Mouse (Mus musculus): ENCODE data around the gene Knop1. TPM values are rescaled to one million over a fixed set of nuclear protein-coding genes. Genes with fewer than 3 reads are reported as not detected.
A peak's percentile ranks its signal among the peaks of the same experiment; 100 is the strongest.

The Knop1 gene
- total RNA-seq, 2 experiments from 2014 or later = 24.5 to 27.3 TPM

DNA sequence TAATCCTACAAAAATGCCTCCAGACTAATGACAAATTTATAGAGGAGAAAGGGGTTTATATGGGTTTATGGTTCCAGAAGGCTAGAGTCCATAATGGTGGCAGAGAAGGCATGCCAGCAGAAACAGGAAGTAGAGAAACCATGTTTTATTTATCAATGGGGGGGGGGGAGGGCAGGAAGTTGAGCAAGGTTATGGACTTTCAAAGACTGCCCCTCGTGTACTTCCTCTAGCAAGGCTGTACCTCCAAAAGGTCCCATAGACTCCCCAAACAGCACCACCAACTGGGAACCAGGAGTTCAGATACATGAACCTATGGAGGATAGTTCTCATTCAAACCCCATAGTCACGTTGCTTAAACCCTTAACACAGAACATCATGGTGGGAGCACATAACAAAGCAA, 9.3 kb upstream of the Knop1 start:
- H3K27ac ChIP-seq = no peak overlapping the region
- intact Hi-C loops (cut with DNase I) = no loop called here
- no peak overlapping the region for H3K4me3 ChIP-seq
- no peak for DNase-seq
- no peak for TF ChIP-seq CTCF (IDR thresholded peaks at IDR 0.05)

DNA sequence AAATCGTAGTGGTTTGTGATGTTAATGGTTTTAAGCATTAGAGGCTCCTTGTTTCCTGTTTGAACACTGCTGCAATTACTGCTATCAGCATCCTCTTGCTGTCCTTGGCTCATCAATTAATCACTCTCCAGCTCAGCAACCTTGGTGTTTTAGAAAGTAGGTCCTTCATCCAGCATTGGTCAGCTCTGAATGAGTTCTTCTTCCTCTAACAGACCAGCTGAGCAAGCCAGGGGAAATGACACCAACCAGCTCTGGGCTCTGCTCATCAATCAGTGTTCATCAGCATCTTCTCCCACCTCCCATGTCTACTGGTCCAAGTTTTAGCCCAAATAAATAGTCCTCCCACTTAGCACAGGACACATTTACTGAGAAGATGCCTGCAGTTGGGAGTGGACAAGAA, 2.6 kb upstream of the Knop1 start:
- H3K4me3 ChIP-seq = no peak overlapping the region
- no peak for DNase-seq
- intact Hi-C loops (cut with DNase I) = loop anchor here (5.0 to 10.0 kb wide), 2 partner anchors 49 to 94 kb away; no protein-coding TSS in a partner anchor
- no peak overlapping the region for H3K27ac ChIP-seq
- TF ChIP-seq CTCF (IDR thresholded peaks at IDR 0.05) = no peak

DNA sequence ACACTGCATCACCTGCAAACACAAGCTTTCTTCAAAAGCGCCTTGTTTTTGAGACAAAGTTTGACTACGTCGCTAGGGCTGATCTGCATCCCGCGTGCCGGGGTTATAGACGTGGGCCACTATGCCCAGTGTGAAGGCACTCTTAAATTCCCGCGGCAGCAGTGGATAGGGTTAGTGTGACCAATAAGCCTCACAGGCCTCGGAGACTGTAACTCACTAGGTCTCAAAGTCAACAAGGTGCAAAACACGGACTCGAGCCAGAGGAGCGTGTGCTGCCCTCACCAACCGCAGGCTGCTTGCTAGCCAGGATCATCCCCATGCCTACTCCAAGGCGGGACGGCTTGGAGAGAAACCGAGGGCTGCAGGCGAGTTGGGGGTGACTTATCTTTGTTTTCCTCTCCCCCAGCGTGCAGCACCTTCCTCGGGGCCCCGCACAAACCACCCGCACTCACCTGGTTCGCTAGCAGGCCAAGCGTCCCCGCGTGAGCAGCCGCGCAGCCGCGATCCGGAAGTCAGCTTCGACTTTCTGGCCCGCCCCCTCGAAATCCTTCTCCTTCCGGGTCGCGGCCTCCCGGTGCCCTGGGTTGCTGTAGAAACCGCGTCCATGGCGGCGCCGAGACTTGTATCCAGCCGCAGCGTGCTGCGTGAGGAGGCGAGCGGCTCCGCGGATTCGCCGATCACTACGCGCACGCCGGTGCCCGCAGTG, 730 bp downstream of the Knop1 start, which contains the start of gene Iqck:
Gene Iqck (plus strand): TSS at position 582 of the 706 bp plus-strand sequence.
- TF ChIP-seq CTCF (IDR thresholded peaks at IDR 0.05) = no peak
- peak; percentile 96 for DNase-seq
- Histone ChIP-seq H3K4me3 (peak within 1 kb of the TSS; percentile 98), H3K27ac (peak within 1 kb of the TSS; percentile 91)
- intact Hi-C loops (cut with DNase I) = loop anchor here (1.0 to 10.0 kb wide), 3 partner anchors 52 to 141 kb away; no protein-coding TSS in a partner anchor

DNA sequence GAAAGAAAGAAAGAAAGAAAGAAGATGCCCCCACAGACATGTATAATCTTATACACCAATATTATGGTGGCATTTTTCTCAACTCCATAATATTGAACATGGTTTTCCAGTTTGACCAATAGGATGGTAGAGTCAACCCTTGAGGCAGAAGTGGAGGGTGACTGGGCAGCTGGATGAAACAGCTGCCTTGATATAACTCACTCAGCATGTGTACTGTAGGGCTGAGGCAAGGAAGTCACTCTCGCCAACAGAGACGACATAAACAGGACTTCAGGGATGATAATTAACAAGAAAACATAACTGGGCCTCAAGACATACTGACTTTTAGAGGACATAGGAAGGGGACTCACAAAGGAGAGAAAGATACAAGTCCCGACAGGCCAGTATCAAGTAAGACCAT, 1.4 kb downstream of the Knop1 start:
- Histone ChIP-seq H3K4me3 (peak overlapping the region; percentile 98), H3K27ac (peak overlapping the region; percentile 91)
- no peak for TF ChIP-seq CTCF (IDR thresholded peaks at IDR 0.05)
- no peak for DNase-seq
- intact Hi-C loops (cut with DNase I) = loop anchor here (1.0 to 10.0 kb wide), 3 partner anchors 53 to 142 kb away; no protein-coding TSS in a partner anchor

DNA sequence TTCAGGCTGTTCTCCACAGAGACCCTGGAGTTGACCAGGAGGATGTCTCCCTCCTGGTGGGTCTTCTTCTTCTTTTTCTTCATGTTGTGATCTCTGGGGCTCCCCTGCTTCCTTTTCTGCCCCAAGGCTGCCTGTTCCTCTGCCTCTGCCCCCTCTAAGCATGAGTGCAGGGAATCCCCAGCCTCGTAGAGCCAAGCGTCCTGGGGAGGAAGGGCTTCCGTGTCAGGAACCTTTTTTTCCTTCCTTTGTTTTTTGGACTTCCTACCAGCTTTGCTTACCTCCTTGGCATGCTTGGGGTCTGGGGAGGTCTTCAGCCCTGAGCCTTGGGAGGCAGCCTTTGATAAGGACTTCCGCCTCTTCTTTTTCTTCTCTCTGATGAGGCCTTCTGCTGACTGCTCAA, 3.4 kb downstream of the Knop1 start:
- H3K4me3 ChIP-seq = no peak overlapping the region
- peak overlapping the region; percentile 20; the same call in 1 of the 2 replicates for H3K27ac ChIP-seq
- no peak for TF ChIP-seq CTCF (IDR thresholded peaks at IDR 0.05)
- intact Hi-C loops (cut with DNase I) = loop anchor here (10.0 kb wide), 1 partner anchor 88 kb away; no protein-coding TSS in a partner anchor
- no peak for DNase-seq

DNA sequence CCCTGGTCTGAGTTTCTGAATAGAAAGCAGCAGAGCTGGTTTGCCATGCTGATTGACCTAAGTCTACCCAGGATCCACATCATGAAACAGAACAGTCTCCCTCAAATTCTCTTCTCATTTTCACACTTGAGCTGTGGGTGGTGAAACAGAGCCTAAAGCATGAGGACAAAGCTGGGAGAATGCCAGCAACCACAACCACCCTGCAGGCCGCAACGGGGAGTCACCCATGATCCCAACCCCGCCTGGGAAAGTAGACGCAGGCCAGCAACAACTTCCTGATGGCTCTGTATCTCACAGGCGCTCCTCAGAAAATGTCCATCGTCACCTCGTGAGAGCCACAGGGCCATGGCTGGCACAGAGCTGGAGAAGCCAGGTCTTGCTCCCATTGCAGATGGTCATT, 4.5 kb downstream of the Knop1 start:
- H3K27ac ChIP-seq = no peak overlapping the region

DNA sequence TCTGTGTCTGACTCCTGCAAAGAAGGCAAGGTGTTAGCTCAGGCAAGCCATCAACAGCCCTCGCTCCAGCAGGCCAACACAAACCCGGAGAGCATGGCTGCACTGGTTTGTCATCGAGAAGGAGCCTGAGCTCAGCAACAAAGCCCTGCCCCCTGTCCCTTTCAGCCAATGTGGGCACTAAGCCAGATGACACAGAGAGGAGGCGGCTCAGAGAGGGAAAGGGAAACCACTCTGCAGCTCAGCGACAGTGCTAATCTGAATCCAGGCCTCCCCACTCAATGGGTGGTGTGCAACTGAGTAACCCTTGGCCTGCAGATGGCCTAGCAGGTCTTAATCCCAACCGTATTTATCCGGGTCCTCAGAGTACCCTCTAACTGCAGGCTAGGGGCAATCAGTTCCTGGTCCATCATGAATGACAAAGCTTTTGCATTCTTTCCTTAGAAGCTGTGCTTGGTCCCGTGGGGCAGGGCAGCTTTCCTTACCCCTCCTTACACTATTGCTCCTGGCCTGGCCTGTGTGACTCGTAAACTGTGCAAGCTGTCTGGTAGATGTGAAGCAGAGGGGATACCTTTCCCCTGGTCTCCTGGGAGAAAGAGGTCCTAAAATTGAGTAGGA, 5.3 kb downstream of the Knop1 start:
- no peak for TF ChIP-seq CTCF (IDR thresholded peaks at IDR 0.05)
- Histone ChIP-seq H3K27ac (0 out of 2 replicates have a peak overlapping the region, but pooled peaks have one; percentile 8), H3K4me3 (no peak overlapping the region)
- intact Hi-C loops (cut with DNase I) = loop anchor here (10.0 kb wide), 1 partner anchor 86 kb away; no protein-coding TSS in a partner anchor
- DNase-seq = peak; percentile 54

More for the DNA sequence above, 4.5 kb downstream of the Knop1 start:
- intact Hi-C loops (cut with DNase I) = loop anchor here (10.0 kb wide), 1 partner anchor 87 kb away; no protein-coding TSS in a partner anchor
- TF ChIP-seq CTCF (IDR thresholded peaks at IDR 0.05) = no peak
- DNase-seq = peak; percentile 45
- H3K4me3 ChIP-seq = no peak overlapping the region

DNA sequence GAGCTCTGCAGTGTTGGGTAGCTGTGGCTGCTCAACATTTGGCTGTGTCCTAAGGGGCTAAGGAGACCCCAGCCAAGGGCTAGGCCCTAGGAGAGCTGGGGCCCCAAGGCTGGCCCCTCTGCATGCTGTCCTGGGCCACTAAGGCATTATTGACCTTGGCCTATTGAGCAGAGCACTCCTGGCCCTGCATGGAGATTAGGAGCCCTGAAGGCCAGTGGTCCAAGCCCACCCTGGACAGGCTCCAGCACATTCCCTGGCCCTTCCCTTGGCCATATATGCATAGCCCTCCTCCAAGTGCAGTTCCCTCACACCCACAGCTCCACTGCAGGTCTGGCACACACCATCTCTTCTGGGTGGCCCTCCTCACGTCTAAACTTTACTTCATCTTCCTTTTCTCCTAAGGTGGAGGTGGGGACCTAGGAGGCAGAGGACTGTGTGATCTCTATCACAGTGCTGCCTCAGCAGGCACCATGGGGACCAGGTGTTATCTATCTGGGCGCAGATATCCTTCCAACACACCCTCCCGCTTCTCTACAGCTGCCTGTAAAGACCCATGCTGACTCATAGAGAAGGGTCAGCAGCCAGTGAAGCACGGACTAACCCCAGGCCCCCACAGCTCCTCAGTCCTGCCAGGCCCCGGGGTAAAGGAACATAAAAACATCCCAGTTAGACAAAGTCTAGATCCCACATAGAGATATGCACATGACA, 6.4 kb downstream of the Knop1 start:
- intact Hi-C loops (cut with DNase I) = loop anchor here (10.0 kb wide), 1 partner anchor 85 kb away; no protein-coding TSS in a partner anchor
- DNase-seq = no peak
- Histone ChIP-seq H3K27ac (no peak overlapping the region), H3K4me3 (no peak overlapping the region)
- TF ChIP-seq CTCF (IDR thresholded peaks at IDR 0.05) = no peak

DNA sequence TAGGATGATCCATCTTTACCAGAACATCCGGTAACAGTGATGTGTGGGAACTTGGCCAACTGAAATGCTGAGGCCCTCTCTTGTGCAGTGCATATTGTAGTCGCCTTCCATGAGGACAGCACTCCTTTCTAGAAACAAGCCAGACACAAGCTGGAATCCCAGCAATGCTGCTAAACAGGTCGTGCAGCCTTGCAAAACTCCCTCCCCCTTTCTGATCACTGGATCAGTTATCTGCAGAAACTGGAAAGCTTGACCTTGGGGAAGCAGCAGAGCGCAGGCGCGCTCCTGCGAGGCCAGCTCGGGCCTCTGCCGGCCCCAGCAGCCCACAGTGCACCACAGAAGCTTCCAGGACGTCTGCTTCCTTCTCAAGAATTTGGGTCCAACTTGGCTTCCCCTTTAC, 7.3 kb downstream of the Knop1 start:
- H3K4me3 ChIP-seq = no peak overlapping the region
- DNase-seq = no peak
- intact Hi-C loops (cut with DNase I) = no loop called here
- H3K27ac ChIP-seq = no peak overlapping the region
- TF ChIP-seq CTCF (IDR thresholded peaks at IDR 0.05) = no peak

DNA sequence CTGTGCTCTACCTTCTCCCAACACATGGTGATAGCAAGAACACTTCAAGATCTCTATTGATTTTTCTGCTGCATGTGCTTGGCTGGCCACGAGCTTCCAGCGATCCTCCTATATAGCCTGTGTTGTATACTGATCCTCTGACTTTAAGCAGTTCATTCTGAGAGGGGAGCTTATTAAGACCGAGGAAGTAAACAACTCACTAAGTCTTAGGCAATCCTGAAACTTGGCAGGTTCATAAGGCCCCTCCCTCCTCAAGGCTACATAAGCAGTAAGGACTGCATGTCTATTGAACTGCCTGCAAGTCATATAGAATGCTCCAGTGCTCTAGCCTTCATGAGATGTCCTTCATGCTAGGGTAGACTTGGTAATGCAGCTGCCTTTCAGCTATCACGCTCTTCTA, 9.7 kb downstream of the Knop1 start:
- H3K27ac ChIP-seq = no peak overlapping the region
- intact Hi-C loops (cut with DNase I) = no loop called here
- TF ChIP-seq CTCF (IDR thresholded peaks at IDR 0.05) = no peak
- no peak for DNase-seq
- H3K4me3 ChIP-seq = no peak overlapping the region

DNA sequence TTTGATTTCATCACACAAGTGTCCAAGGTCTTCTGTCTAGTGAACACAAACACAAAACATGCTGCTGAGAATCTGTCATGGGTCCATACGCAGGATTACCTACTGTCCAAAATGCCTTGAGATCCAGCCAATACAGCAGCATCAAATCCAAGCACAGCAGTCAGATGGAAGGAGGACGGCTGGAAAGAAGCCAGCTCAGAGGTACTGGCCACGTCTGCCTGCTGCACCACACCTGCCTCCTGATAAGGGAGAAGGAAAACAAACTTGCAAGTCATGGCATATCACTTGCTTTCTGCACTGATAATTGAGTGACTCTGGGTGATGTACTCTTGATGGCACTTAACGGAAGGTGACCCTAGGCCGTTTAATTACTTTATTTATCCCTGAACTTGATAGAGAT, 10.9 kb downstream of the Knop1 start:
- no peak overlapping the region for H3K4me3 ChIP-seq
- TF ChIP-seq CTCF (IDR thresholded peaks at IDR 0.05) = no peak
- intact Hi-C loops (cut with DNase I) = no loop called here
- DNase-seq = no peak
- no peak overlapping the region for H3K27ac ChIP-seq

DNA sequence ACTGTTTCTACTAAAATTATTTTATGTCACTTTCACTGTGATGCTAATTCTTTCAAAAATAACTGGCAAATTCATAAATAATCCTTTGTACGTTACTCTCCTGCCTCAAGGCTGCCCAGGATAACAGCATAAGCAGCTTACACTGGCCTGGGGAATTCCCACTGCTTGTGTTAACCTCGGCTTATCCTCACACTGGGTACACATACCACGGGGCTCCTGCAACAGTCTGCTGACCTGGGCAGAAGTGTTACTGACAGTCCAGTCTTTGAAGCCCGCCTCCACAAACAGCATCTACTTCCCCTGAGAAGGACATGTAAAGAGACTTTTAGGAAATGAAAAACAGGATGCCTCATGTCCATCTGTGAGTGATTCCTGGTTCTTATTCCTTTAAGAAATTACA, 13.1 kb downstream of the Knop1 start:
- DNase-seq = no peak
- peak overlapping the region; percentile 74 for H3K27ac ChIP-seq
- no peak overlapping the region for H3K4me3 ChIP-seq
- intact Hi-C loops (cut with DNase I) = no loop called here
- no peak for TF ChIP-seq CTCF (IDR thresholded peaks at IDR 0.05)

DNA sequence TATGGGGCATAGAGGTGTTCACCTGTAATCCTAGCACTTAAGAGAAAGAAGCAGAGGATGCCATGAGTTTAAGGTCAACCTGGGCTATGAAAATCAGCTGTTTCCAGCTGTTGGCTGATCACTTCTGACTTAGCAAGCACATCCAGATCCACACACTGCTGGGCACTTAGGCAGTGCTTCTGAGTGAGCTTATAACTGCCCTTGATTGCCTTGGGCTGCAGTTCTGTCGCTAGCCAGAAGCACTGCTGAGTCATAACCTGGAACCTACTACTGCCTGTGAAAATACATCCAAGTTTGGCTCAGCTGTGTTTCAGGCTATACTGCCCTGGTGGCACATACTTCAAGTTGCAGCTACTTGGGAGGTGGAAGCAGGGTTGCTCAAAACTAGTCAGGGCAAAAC, 14.3 kb downstream of the Knop1 start:
- Histone ChIP-seq H3K27ac (peak overlapping the region; percentile 74), H3K4me3 (no peak overlapping the region)
- intact Hi-C loops (cut with DNase I) = no loop called here
- peak; percentile 30 for TF ChIP-seq CTCF (IDR thresholded peaks at IDR 0.05)
- DNase-seq = peak; percentile 57

Measured in gastrocnemius, adult 2 months (tissue).